Mouse (Mus musculus) heart, embryonic 11.5 days (tissue): ENCODE data around the gene Slc39a3. TPM values are rescaled to one million over a fixed set of nuclear protein-coding genes. Genes with fewer than 3 reads are reported as not detected.

ENCODE experiments used
- polyA plus RNA-seq: library from polyadenylated mRNA; unstranded; fragments of >200 nt; fragmentation: Nextera tagmentation; extraction: Ambion mirVana; gene quantifications from 2 replicates; pipeline ENCODE4 v1.2.1, GENCODE M21; 2014

Slc39a3 gene
- polyA plus RNA-seq, 1 experiment from 2014 or later: 3.9 TPM

Other genes with a start within 250 kb of the Slc39a3 start
- 68.6 and 68.7 TPM in 2 replicates for gene Sf3a2, start 239.2 kb downstream of the Slc39a3 start, polyA plus RNA-seq
- gene Plekhj1, start 238.8 kb downstream of the Slc39a3 start, polyA plus RNA-seq: 89.0 and 97.7 TPM in 2 replicates
- 0.11 TPM in 1 of 2 replicates, not detected in the other for gene Amh, start 232.2 kb downstream of the Slc39a3 start, polyA plus RNA-seq
- gene Jsrp1, start 223.9 kb downstream of the Slc39a3 start, polyA plus RNA-seq: 8.0 and 10.0 TPM in 2 replicates
- 1,894 and 1,935 TPM in 2 replicates for gene Oaz1, start 210.8 kb downstream of the Slc39a3 start, polyA plus RNA-seq
- 0.14 TPM in 1 of 2 replicates, not detected in the other for gene Lingo3, start 193.4 kb downstream of the Slc39a3 start, polyA plus RNA-seq
- 201 and 218 TPM in 2 replicates for gene Lsm7, start 182.2 kb downstream of the Slc39a3 start, polyA plus RNA-seq
- gene Sppl2b, start 182.2 kb downstream of the Slc39a3 start, polyA plus RNA-seq: 22.9 and 26.3 TPM in 2 replicates
- gene Tmprss9, start 165.6 kb downstream of the Slc39a3 start, polyA plus RNA-seq: not detected in 2 replicates
- 300 and 340 TPM in 2 replicates for gene Timm13, start 136.5 kb downstream of the Slc39a3 start, polyA plus RNA-seq
- gene Lmnb2, start 119.2 kb downstream of the Slc39a3 start, polyA plus RNA-seq: 7.9 and 11.6 TPM in 2 replicates
- gene Gadd45b, start 107.4 kb downstream of the Slc39a3 start, polyA plus RNA-seq: 21.3 and 25.6 TPM in 2 replicates
- gene Gng7, start 22.5 kb downstream of the Slc39a3 start, polyA plus RNA-seq: 1.4 TPM in 2 replicates
- 0.13 TPM in 1 of 2 replicates, not detected in the other for gene Diras1, start 11.8 kb downstream of the Slc39a3 start, polyA plus RNA-seq
- 130 and 159 TPM in 2 replicates for gene Sgta, start 22.8 kb upstream of the Slc39a3 start, polyA plus RNA-seq
- 30.9 and 31.1 TPM in 2 replicates for gene Thop1, start 32.6 kb upstream of the Slc39a3 start, polyA plus RNA-seq
- 0.37 and 1.0 TPM in 2 replicates for gene Creb3l3, start 61.4 kb upstream of the Slc39a3 start, polyA plus RNA-seq
- gene Map2k2, start 68.5 kb upstream of the Slc39a3 start, polyA plus RNA-seq: 153 and 154 TPM in 2 replicates
- 10.6 and 10.8 TPM in 2 replicates for gene Zbtb7a, start 97.8 kb upstream of the Slc39a3 start, polyA plus RNA-seq
- 39.4 and 39.7 TPM in 2 replicates for gene Pias4, start 130.5 kb upstream of the Slc39a3 start, polyA plus RNA-seq
- gene Eef2, start 139.2 kb upstream of the Slc39a3 start, polyA plus RNA-seq: 313 and 338 TPM in 2 replicates
- gene Dapk3, start 145.6 kb upstream of the Slc39a3 start, polyA plus RNA-seq: 44.1 and 47.4 TPM in 2 replicates
- 0.21 TPM in 1 of 2 replicates, not detected in the other for gene 4930442H23Rik, start 146.4 kb upstream of the Slc39a3 start, polyA plus RNA-seq
- 2.2 and 3.6 TPM in 2 replicates for gene Nmrk2, start 164.6 kb upstream of the Slc39a3 start, polyA plus RNA-seq
- gene Atcay, start 193.4 kb upstream of the Slc39a3 start, polyA plus RNA-seq: 0.60 and 0.83 TPM in 2 replicates
- gene Zfr2, start 195.7 kb upstream of the Slc39a3 start, polyA plus RNA-seq: 2.3 and 3.7 TPM in 2 replicates
- 1.0 and 1.7 TPM in 2 replicates for gene Matk, start 215.5 kb upstream of the Slc39a3 start, polyA plus RNA-seq
- gene Mrpl54, start 229.5 kb upstream of the Slc39a3 start, polyA plus RNA-seq: 247 and 257 TPM in 2 replicates
- gene Apba3, start 229.5 kb upstream of the Slc39a3 start, polyA plus RNA-seq: 41.2 and 44.1 TPM in 2 replicates